Mouse (Mus musculus) cerebellum, adult 11 months (tissue): Measurements from ENCODE around the gene Zfp566.
A peak's percentile ranks its signal among the peaks of the same experiment; 100 is the strongest.

Experiments used
- DNase-seq: peaks from one replicate; pipeline ENCODE4 v3.0.0; 2022

Zfp566 gene

GRCm38 (mm10) chr7:30050882-30051548 lies 39.3 kb downstream of the Zfp566 start, which contains the start of gene Zfp14:
Gene Zfp14 (minus strand): TSS chr7:30051380.
- peak; percentile 89 for DNase-seq

GRCm38 (mm10) chr7:30048126-30048525 lies 42.2 kb downstream of the Zfp566 start:
- DNase-seq = no peak

- DNase-seq = no peak
Measured at GRCm38 (mm10) chr7:30044354-30044753, 46.0 kb downstream of the Zfp566 start.

- no peak for DNase-seq
Measured at GRCm38 (mm10) chr7:30034331-30034730, 56.0 kb downstream of the Zfp566 start.

GRCm38 (mm10) chr7:30031379-30031778 lies 58.9 kb downstream of the Zfp566 start:
- DNase-seq = no peak

- DNase-seq = no peak
Measured at GRCm38 (mm10) chr7:30030677-30031076, 59.6 kb downstream of the Zfp566 start.

GRCm38 (mm10) chr7:30028572-30028971 lies 61.8 kb downstream of the Zfp566 start:
- DNase-seq = no peak
